Mouse (Mus musculus): ENCODE results near the gene Gigyf2.

DNA sequence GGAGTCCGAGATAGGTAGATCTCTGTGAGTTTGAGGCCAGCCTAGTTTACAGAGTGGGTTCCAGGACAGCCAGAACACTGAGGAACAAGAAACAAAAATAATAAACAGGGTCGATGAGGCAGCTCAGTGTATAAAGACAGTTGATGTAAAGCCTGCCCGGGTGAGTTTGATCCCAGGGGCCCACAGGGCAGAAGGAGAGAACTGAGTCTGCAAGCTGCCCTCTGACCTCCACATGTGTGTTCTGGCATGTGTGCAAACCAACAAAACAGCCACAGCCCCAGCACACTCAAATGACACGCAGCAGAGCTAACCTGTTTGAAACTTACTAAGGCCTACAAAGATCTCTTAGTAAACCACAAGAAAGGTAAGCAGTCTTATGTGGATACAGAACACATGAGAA lies 31.8 kb upstream of the Gigyf2 start:
- TF ChIP-seq CTCF (IDR thresholded peaks at IDR 0.05; ENCODE audit: extremely low read depth, insufficient read depth, insufficient read length, insufficient replicate concordance) (no peak), POLR2A (IDR thresholded peaks at IDR 0.05; ENCODE audit: low read depth, low read length) (no peak)
